Comparison of ENCODE assay signal across 8 mouse cellular contexts in genomic region chr11:74838971-74839370, GRCm38 (mm10). TPM values are rescaled to one million over a fixed set of nuclear protein-coding genes. Genes with fewer than 3 reads are reported as not detected.
A peak's percentile ranks its signal among the peaks of the same experiment; 100 is the strongest.
DNase-seq lines count a peak whose midpoint lies in the region; ATAC-seq and TF ChIP-seq lines count a peak whose summit lies in the region.

No protein-coding gene starts in this region.

- DNase-seq in B cell, adult 2 months, result peak; percentile 78 to 81
- DNase-seq in MEL-GATA-1-ER (ENCODE audit: extremely low read depth, low read depth), result peak; percentile 81
- peak; percentile 84 to 87 for DNase-seq in heart, adult 9 months (ENCODE audit: low spot score in 2 of 2)
- DNase-seq in kidney, adult 2 months, result peak; percentile 97
- no peak for DNase-seq in ovary, postnatal 10 days (ENCODE audit: low spot score)

- no peak for TF ChIP-seq POLR2A in kidney, adult 2 months (IDR thresholded peaks at IDR 0.05; ENCODE audit: low read depth, low read length)

- H3K4me2 ChIP-seq in embryonic facial prominence, embryonic 12.5 days (replicated peaks), result peak overlapping the region; percentile 69
- H3K4me2 ChIP-seq in liver, embryonic 16.5 days (ENCODE audit: low read depth, low read length), result peak overlapping the region; percentile 97
- H3K4me2 ChIP-seq in neural tube, embryonic 12.5 days (replicated peaks), result peak overlapping the region; percentile 84

- no peak overlapping the region for H3K9ac ChIP-seq in embryonic facial prominence, embryonic 12.5 days
- H3K9ac ChIP-seq in liver, embryonic 16.5 days (ENCODE audit: low read depth, low read length), result peak overlapping the region; percentile 84
- H3K9ac ChIP-seq in neural tube, embryonic 12.5 days, result no peak overlapping the region

- peak overlapping the region; percentile 38; the same call in 1 of the 2 replicates for H3K27ac ChIP-seq in embryonic facial prominence, embryonic 12.5 days
- peak overlapping the region; percentile 95 for H3K27ac ChIP-seq in kidney, adult 2 months (ENCODE audit: insufficient read depth, low read depth, low read length)
- peak overlapping the region; percentile 98 for H3K27ac ChIP-seq in liver, embryonic 16.5 days (ENCODE audit: low read length)
- H3K27ac ChIP-seq in neural tube, embryonic 12.5 days, result no peak overlapping the region

- no peaks in the 10 kb centered on the region for H3K9me3 ChIP-seq in embryonic facial prominence, embryonic 12.5 days
- no peaks in the 10 kb centered on the region for H3K9me3 ChIP-seq in liver, embryonic 16.5 days (replicated peaks; ENCODE audit: control insufficient read depth, low read length)
- H3K9me3 ChIP-seq in neural tube, embryonic 12.5 days, result no peaks in the 10 kb centered on the region

- H3K4me1 ChIP-seq in embryonic facial prominence, embryonic 12.5 days, result peaks cover 42% of the 10 kb centered on the region
- H3K4me1 ChIP-seq in kidney, adult 2 months (ENCODE audit: control insufficient read depth, insufficient read depth, low read length), result peaks cover 48% of the 10 kb centered on the region
- H3K4me1 ChIP-seq in liver, embryonic 16.5 days (ENCODE audit: control insufficient read depth, low read depth, low read length), result peaks cover 46% of the 10 kb centered on the region
- H3K4me1 ChIP-seq in neural tube, embryonic 12.5 days, result peaks cover 32% of the 10 kb centered on the region

- no peak overlapping the region; the same call in 1 of the 2 replicates for H3K4me3 ChIP-seq in embryonic facial prominence, embryonic 12.5 days
- H3K4me3 ChIP-seq in kidney, adult 2 months (ENCODE audit: insufficient read depth, low read depth, low read length), result no peak overlapping the region; the same call in 1 of the 2 replicates
- peak overlapping the region; percentile 64 for H3K4me3 ChIP-seq in liver, embryonic 16.5 days (ENCODE audit: low read depth, low read length)
- no peak overlapping the region for H3K4me3 ChIP-seq in neural tube, embryonic 12.5 days

- H3K36me3 ChIP-seq in embryonic facial prominence, embryonic 12.5 days, result peaks cover 33% of the 10 kb centered on the region
- no peaks in the 10 kb centered on the region for H3K36me3 ChIP-seq in kidney, adult 2 months (ENCODE audit: control insufficient read depth, insufficient read depth, low read length)
- H3K36me3 ChIP-seq in liver, embryonic 16.5 days (ENCODE audit: control insufficient read depth, insufficient read depth), result peaks cover 6% of the 10 kb centered on the region; the same call in 1 of the 2 replicates
- peaks cover 28% of the 10 kb centered on the region for H3K36me3 ChIP-seq in neural tube, embryonic 12.5 days

- TF ChIP-seq CTCF in kidney, adult 2 months (conservative IDR thresholded peaks at IDR 0.05; ENCODE audit: insufficient read depth, insufficient read length, low read depth, low read length), result no peak

- no peak for ATAC-seq in embryonic facial prominence, embryonic 12.5 days (ENCODE audit: insufficient number of reproducible peaks, insufficient read depth, low FRiP score, low TSS enrichment)
- ATAC-seq in liver, embryonic 16.5 days (ENCODE audit: low read depth), result peak; percentile 25
- no peak for ATAC-seq in neural tube, embryonic 12.5 days (ENCODE audit: low FRiP score, low read depth)

- no peaks in the 10 kb centered on the region for H3K27me3 ChIP-seq in embryonic facial prominence, embryonic 12.5 days
- no peaks in the 10 kb centered on the region for H3K27me3 ChIP-seq in kidney, adult 2 months (replicated peaks; ENCODE audit: control insufficient read depth, insufficient read depth, low read length)
- H3K27me3 ChIP-seq in liver, embryonic 16.5 days (ENCODE audit: control insufficient read depth, insufficient read depth, low read depth, low read length), result no peaks in the 10 kb centered on the region
- H3K27me3 ChIP-seq in neural tube, embryonic 12.5 days (replicated peaks), result no peaks in the 10 kb centered on the region

- WGBS in embryonic facial prominence, embryonic 12.5 days, result 46% methylated on average over 6 of the region's 6 CpGs
- WGBS in kidney, adult 2 months, result 1% methylated on average over 6 of the region's 6 CpGs
- 5% methylated on average over 6 of the region's 6 CpGs for WGBS in liver, embryonic 16.5 days (ENCODE audit: insufficient replicate concordance)
- 52% methylated on average over 6 of the region's 6 CpGs for WGBS in neural tube, embryonic 12.5 days

RNA-seq across cellular contexts. Expression of gene Mnt, which starts 8.3 kb away (rescaled TPM):
- 6.4 TPM in 2 replicates for polyA plus RNA-seq in embryonic facial prominence, embryonic 12.5 days (2016; fragmentation: Nextera tagmentation; extraction: Ambion mirVana)
- 12.8 and 13.9 TPM in 2 replicates for polyA plus RNA-seq in kidney, adult 2 months (2012; rRNA removed)
- 0.90 and 1.2 TPM in 2 replicates for polyA plus RNA-seq in liver, embryonic 16.5 days (2015; fragmentation: Nextera tagmentation; extraction: Ambion mirVana)
- polyA plus RNA-seq in neural tube, embryonic 12.5 days (2016; fragmentation: Nextera tagmentation; extraction: Ambion mirVana), result 7.8 and 9.0 TPM in 2 replicates

RNA-seq across cellular contexts. Expression of gene Sgsm2, which starts 57.9 kb away (rescaled TPM):
- polyA plus RNA-seq in embryonic facial prominence, embryonic 12.5 days (2016; fragmentation: Nextera tagmentation; extraction: Ambion mirVana), result 7.5 and 7.9 TPM in 2 replicates
- 27.5 and 31.0 TPM in 2 replicates for polyA plus RNA-seq in kidney, adult 2 months (2012; rRNA removed)
- polyA plus RNA-seq in liver, embryonic 16.5 days (2015; fragmentation: Nextera tagmentation; extraction: Ambion mirVana), result 0.89 and 1.2 TPM in 2 replicates
- polyA plus RNA-seq in neural tube, embryonic 12.5 days (2016; fragmentation: Nextera tagmentation; extraction: Ambion mirVana), result 16.1 and 16.8 TPM in 2 replicates

RNA-seq across cellular contexts. Expression of gene Tsr1, which starts 58.9 kb away (rescaled TPM):
- 39.2 and 44.5 TPM in 2 replicates for polyA plus RNA-seq in embryonic facial prominence, embryonic 12.5 days (2016; fragmentation: Nextera tagmentation; extraction: Ambion mirVana)
- 6.3 and 6.6 TPM in 2 replicates for polyA plus RNA-seq in kidney, adult 2 months (2012; rRNA removed)
- polyA plus RNA-seq in liver, embryonic 16.5 days (2015; fragmentation: Nextera tagmentation; extraction: Ambion mirVana), result 16.7 and 17.5 TPM in 2 replicates
- polyA plus RNA-seq in neural tube, embryonic 12.5 days (2016; fragmentation: Nextera tagmentation; extraction: Ambion mirVana), result 35.2 and 38.3 TPM in 2 replicates
